Mouse (Mus musculus) gastrocnemius, postnatal 10 days (tissue): Measurements from ENCODE around the gene Ttc28. TPM values are rescaled to one million over a fixed set of nuclear protein-coding genes. Genes with fewer than 3 reads are reported as not detected.

Source experiments
- microRNA-seq, 2 experiments: library from miRNA; unstranded; fragments of <30 nt; microRNA quantifications; one replicate each; pipeline ENCODE4 v1.2.0; 2021
- total RNA-seq, 2 experiments: library from RNA; stranded (reverse); gene quantifications; 2 replicates each; pipeline ENCODE4 v1.2.3; 2021

The Ttc28 gene
- total RNA-seq, 2 experiments from 2014 or later, result 24.5 to 25.2 TPM

Small RNAs within 50 kb of the gene (microRNA-seq; reads per million reads assigned to microRNA genes)
- 16.2 to 23.6 reads per million in 2 experiments for gene Mir701

Other genes starting within 250 kb of the Ttc28 start
- 10 to 100 TPM; 15.5 to 16.9 TPM for gene Noc4l, start 226.4 kb upstream of the Ttc28 start, total RNA-seq
- 10 to 100 TPM in 1 of 2 experiments, 1 to 10 TPM in 1; 9.5 to 10.8 TPM for gene Ddx51, start 226.4 kb upstream of the Ttc28 start, total RNA-seq
- 10 to 100 TPM; 34.9 to 51.7 TPM for gene Ep400, start 109.1 kb upstream of the Ttc28 start, total RNA-seq
- 10 to 100 TPM; 14.1 to 15.9 TPM for gene Pus1, start 99.1 kb upstream of the Ttc28 start, total RNA-seq
- 10 to 100 TPM; 26.2 to 34.1 TPM for gene Ulk1, start 69.7 kb upstream of the Ttc28 start, total RNA-seq
- gene Hscb, start 40.0 kb upstream of the Ttc28 start, total RNA-seq, result 10 to 100 TPM; 12.0 to 12.8 TPM
- gene Chek2, start 39.8 kb upstream of the Ttc28 start, total RNA-seq, result 1 to 10 TPM; 3.8 to 5.0 TPM